Mouse (Mus musculus): ENCODE measurements around the gene Rtbdn. TPM values are rescaled to one million over a fixed set of nuclear protein-coding genes. Genes with fewer than 3 reads are reported as not detected.

Gene Rtbdn
- polyA plus RNA-seq, 1 experiment, result 7.9 TPM

DNA sequence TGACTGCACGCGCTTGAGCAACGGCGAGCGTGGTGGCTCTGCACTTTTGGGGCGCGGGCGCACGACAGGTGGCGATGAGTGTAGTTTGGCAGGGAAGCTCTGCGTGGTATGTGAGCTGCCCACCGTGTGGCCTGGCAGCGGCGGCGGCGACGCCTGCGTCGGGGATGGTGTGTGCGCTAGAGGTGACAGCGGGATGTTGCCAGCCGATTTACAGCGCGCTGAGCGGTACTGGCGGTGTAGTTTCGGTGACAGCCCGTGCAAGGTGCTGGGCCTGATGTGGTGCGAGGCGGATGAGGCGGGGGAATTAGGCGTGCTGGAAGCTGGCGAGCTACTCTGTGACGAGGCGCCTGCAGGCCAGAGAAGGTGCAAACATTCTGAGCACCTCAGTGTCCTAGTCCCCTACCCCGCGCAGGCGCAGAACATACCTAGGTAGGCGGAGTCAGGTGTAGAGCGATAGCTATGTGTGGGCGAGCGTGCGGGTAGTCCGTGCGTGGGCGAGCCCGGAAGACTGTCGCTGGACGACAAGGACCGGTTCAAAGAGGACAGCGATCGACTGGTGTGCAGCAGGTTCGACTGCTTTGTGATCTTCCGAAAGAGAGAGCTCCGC lies 33.8 kb upstream of the Rtbdn start:
- no peak for TF ChIP-seq CTCF (IDR thresholded peaks at IDR 0.05; ENCODE audit: borderline replicate concordance, insufficient read depth, low read depth, low read length)
- TF ChIP-seq POLR2A (IDR thresholded peaks at IDR 0.05; ENCODE audit: borderline replicate concordance, insufficient read depth, low read length), result peak; percentile 84; the same call in 1 of the 2 replicates
- Histone ChIP-seq H3K27ac (ENCODE audit: insufficient read depth, low read length) (peak overlapping the region; percentile 90), H3K4me1 (ENCODE audit: control insufficient read depth, insufficient read depth, low read length) (peaks cover 34% of the 10 kb centered on the region), H3K4me3 (replicated peaks; ENCODE audit: insufficient read depth, low read depth, low read length) (peak overlapping the region; percentile 55), H3K27me3 (ENCODE audit: control insufficient read depth, insufficient read depth, low read length) (no peaks in the 10 kb centered on the region)
- peak; percentile 88 to 93 for DNase-seq
- WGBS, result 4% methylated on average over 55 of the region's 55 CpGs

DNA sequence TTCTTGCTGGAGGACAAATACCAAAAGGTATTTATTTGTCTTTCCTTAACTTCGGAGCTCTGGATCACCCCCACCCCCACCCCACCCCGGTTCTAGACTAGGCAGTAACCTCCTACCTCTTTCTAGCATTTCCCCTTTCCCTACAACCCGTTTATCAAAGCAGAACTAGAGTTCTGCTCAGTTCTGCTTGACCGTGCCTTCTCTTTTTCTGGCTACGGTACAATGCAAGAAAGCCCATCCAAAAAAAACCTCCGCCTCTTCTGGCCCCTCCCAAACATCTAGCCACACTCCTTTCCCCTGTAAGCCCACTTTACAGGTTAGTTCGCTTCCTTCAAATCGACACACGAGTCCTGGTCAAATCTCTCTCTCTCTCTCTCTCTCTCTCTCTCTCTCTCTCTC lies 33.3 kb upstream of the Rtbdn start:
- Histone ChIP-seq H3K4me3 (replicated peaks; ENCODE audit: insufficient read depth, low read depth, low read length) (peak overlapping the region; percentile 55), H3K27ac (ENCODE audit: insufficient read depth, low read length) (peak overlapping the region; percentile 44; the same call in 1 of the 2 replicates), H3K27me3 (ENCODE audit: control insufficient read depth, insufficient read depth, low read length) (no peaks in the 10 kb centered on the region), H3K4me1 (ENCODE audit: control insufficient read depth, insufficient read depth, low read length) (peaks cover 38% of the 10 kb centered on the region)
- no peak for TF ChIP-seq CTCF (IDR thresholded peaks at IDR 0.05; ENCODE audit: borderline replicate concordance, insufficient read depth, low read depth, low read length)
- no peak for TF ChIP-seq POLR2A (IDR thresholded peaks at IDR 0.05; ENCODE audit: borderline replicate concordance, insufficient read depth, low read length)
- 9% methylated on average over 9 of the region's 9 CpGs for WGBS
- no peak for DNase-seq

DNA sequence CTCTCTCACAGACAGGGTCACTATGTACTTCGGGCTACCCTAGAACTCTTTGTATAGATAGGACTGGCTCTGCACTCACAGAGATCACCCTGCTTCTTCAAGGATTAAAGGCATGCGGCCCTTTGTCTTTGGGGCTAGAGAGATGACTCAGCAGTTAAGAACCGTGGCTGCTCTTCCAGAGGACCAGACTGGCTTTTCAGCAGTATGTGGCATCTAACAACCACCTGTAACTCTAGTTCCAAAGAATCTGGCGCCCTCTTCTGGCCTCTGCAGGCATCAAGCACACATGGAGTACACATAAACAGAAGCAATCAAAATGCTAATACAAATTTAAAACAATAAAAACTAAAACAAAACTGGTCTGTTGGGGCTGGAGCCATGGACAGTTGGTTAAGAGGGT lies 32.8 kb upstream of the Rtbdn start:
- peaks cover 38% of the 10 kb centered on the region for H3K4me1 ChIP-seq (ENCODE audit: control insufficient read depth, insufficient read depth, low read length)
- 34% methylated on average over 4 of the region's 4 CpGs for WGBS
- peak in 1 of 2 experiments; percentile 49 for DNase-seq
- peak overlapping the region; percentile 25 for H3K4me3 ChIP-seq (replicated peaks; ENCODE audit: insufficient read depth, low read depth, low read length)
- TF ChIP-seq CTCF (IDR thresholded peaks at IDR 0.05; ENCODE audit: borderline replicate concordance, insufficient read depth, low read depth, low read length) (peak; percentile 41; the same call in 1 of the 2 replicates), POLR2A (IDR thresholded peaks at IDR 0.05; ENCODE audit: borderline replicate concordance, insufficient read depth, low read length) (no peak)
- peak overlapping the region; percentile 44; the same call in 1 of the 2 replicates for H3K27ac ChIP-seq (ENCODE audit: insufficient read depth, low read length)
- H3K27me3 ChIP-seq (ENCODE audit: control insufficient read depth, insufficient read depth, low read length), result no peaks in the 10 kb centered on the region

DNA sequence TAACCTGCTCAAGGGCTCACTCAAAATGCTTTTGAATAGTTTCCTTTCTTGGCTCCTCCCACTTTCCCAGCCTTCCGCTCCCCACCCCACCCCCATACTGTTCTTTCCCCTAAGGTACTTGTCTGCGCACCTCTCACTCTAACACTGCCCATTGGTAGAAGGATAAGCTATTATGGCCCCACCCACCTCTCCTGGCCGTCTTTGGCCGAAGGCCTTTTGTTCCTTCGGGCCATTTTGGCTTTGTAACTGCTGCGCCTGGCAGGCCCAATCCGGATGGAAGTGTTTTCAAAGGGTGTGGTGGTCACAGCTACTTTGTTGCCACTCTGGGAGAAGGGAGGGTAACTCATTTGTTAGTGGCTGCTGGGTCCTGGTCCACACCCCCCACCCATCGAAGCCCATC lies 31.5 kb upstream of the Rtbdn start:
- 89% methylated on average over 8 of the region's 8 CpGs for WGBS
- DNase-seq, result no peak
- H3K27ac ChIP-seq (ENCODE audit: insufficient read depth, low read length), result no peak overlapping the region
- H3K4me1 ChIP-seq (ENCODE audit: control insufficient read depth, insufficient read depth, low read length), result peaks cover 29% of the 10 kb centered on the region
- no peak overlapping the region for H3K4me3 ChIP-seq (replicated peaks; ENCODE audit: insufficient read depth, low read depth, low read length)
- H3K27me3 ChIP-seq (ENCODE audit: control insufficient read depth, insufficient read depth, low read length), result no peaks in the 10 kb centered on the region
- TF ChIP-seq CTCF (IDR thresholded peaks at IDR 0.05; ENCODE audit: borderline replicate concordance, insufficient read depth, low read depth, low read length) (no peak), POLR2A (IDR thresholded peaks at IDR 0.05; ENCODE audit: borderline replicate concordance, insufficient read depth, low read length) (no peak)

DNA sequence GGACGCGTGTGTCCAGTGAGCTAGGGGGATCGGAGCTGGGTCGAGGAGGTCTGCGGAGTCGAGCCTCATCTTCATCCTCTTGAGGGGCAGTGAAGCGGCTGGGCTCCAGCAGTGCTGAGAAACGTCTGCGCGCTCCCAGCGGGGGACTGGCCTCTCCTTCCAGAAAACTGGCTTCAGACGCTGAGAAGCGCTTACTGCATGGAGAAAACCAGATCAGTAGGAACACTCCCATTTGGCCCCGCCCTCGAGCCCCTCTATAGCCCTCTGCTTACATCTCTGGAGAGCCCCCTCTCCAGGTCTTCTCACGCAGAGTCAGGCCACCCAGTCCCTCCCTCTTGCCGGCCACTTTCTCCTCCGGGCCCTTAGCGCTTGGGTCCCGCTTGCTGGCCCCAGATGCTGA lies 29.0 kb upstream of the Rtbdn start:
- DNase-seq, result no peak
- no peak overlapping the region for H3K4me3 ChIP-seq (replicated peaks; ENCODE audit: insufficient read depth, low read depth, low read length)
- H3K4me1 ChIP-seq (ENCODE audit: control insufficient read depth, insufficient read depth, low read length), result peaks cover 7% of the 10 kb centered on the region
- no peak overlapping the region for H3K27ac ChIP-seq (ENCODE audit: insufficient read depth, low read length)
- 32% methylated on average over 20 of the region's 20 CpGs for WGBS
- TF ChIP-seq CTCF (IDR thresholded peaks at IDR 0.05; ENCODE audit: borderline replicate concordance, insufficient read depth, low read depth, low read length) (no peak), POLR2A (IDR thresholded peaks at IDR 0.05; ENCODE audit: borderline replicate concordance, insufficient read depth, low read length) (no peak)
- H3K27me3 ChIP-seq (ENCODE audit: control insufficient read depth, insufficient read depth, low read length), result no peaks in the 10 kb centered on the region

DNA sequence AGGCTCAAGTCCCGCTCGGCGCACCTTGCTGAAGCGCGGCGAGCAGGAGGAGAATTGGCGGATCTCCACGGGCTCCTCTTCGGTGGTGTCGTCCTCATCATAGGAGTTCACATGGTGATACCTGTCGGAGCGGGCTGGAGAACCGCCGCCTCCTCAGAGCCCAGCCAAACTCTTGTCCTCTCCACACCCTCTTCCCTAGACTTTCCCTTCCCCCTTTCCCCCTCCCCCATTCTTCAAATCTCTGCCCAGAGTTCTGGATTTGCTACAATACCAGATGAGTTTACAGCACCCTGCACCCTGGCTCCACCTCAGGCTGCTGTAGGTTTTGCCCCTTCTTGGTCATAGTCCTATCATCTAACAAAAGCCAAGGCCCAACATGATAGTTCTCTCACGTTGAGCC lies 28.1 kb upstream of the Rtbdn start:
- TF ChIP-seq POLR2A (IDR thresholded peaks at IDR 0.05; ENCODE audit: borderline replicate concordance, insufficient read depth, low read length) (no peak), CTCF (IDR thresholded peaks at IDR 0.05; ENCODE audit: borderline replicate concordance, insufficient read depth, low read depth, low read length) (no peak)
- 88% methylated on average over 15 of the region's 15 CpGs for WGBS
- Histone ChIP-seq H3K27me3 (ENCODE audit: control insufficient read depth, insufficient read depth, low read length) (no peaks in the 10 kb centered on the region), H3K4me3 (replicated peaks; ENCODE audit: insufficient read depth, low read depth, low read length) (no peak overlapping the region), H3K4me1 (ENCODE audit: control insufficient read depth, insufficient read depth, low read length) (peaks cover 4% of the 10 kb centered on the region; the same call in 1 of the 2 replicates), H3K27ac (ENCODE audit: insufficient read depth, low read length) (no peak overlapping the region)
- no peak for DNase-seq

DNA sequence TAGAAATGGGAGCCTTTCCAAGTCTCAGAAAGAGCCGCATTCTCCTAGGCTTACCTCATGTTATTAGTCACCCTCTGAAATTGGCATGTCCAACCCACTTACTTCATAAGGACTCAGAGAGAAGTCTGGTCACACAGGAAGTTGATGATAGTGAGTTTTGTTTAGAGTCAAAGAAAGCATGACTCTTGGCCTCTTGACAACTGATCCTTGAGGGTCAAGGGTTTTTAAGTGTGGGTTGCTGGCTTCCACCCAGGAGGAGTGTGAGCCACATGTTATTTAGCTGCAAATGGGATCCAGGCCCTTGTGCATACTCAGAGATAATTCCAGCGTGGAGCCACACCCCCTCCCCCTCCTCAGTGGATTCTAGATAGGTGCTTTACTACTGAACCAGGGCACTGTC lies 25.2 kb upstream of the Rtbdn start:
- 74% methylated on average over 2 of the region's 2 CpGs for WGBS
- no peak for DNase-seq
- H3K27ac ChIP-seq (ENCODE audit: insufficient read depth, low read length), result no peak overlapping the region

DNA sequence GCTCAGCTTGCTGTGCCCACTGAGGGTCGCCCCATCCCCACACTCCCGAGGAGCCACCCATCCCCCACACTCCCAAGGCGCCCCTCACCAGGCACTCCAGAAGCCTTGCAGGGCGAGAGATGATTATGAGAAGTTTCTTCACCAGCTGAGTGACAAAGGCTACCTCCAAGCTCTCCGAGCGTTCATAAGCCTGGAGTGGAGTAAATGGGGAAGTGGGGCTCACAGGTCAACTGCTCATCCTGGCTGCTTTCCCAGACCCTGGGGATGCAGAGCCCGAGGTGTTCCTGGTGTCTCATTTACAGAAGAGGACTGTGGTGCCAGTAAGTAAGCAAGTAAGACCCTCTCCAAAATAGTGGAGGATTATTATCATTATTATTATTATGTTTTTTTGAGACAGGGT lies 21.2 kb upstream of the Rtbdn start:
- TF ChIP-seq POLR2A (IDR thresholded peaks at IDR 0.05; ENCODE audit: borderline replicate concordance, insufficient read depth, low read length) (no peak), CTCF (IDR thresholded peaks at IDR 0.05; ENCODE audit: borderline replicate concordance, insufficient read depth, low read depth, low read length) (no peak)
- Histone ChIP-seq H3K27me3 (ENCODE audit: control insufficient read depth, insufficient read depth, low read length) (no peaks in the 10 kb centered on the region), H3K4me1 (ENCODE audit: control insufficient read depth, insufficient read depth, low read length) (peaks cover 11% of the 10 kb centered on the region), H3K27ac (ENCODE audit: insufficient read depth, low read length) (no peak overlapping the region), H3K4me3 (replicated peaks; ENCODE audit: insufficient read depth, low read depth, low read length) (no peak overlapping the region)
- DNase-seq, result no peak
- WGBS, result 63% methylated on average over 7 of the region's 7 CpGs

More for the DNA sequence above, 25.2 kb upstream of the Rtbdn start:
- Histone ChIP-seq H3K27me3 (ENCODE audit: control insufficient read depth, insufficient read depth, low read length) (no peaks in the 10 kb centered on the region), H3K4me3 (replicated peaks; ENCODE audit: insufficient read depth, low read depth, low read length) (no peak overlapping the region), H3K4me1 (ENCODE audit: control insufficient read depth, insufficient read depth, low read length) (0 out of 2 replicates have a peak, but pooled peaks cover 4% of the 10 kb centered on the region)
- TF ChIP-seq POLR2A (IDR thresholded peaks at IDR 0.05; ENCODE audit: borderline replicate concordance, insufficient read depth, low read length), result no peak
- TF ChIP-seq CTCF (IDR thresholded peaks at IDR 0.05; ENCODE audit: borderline replicate concordance, insufficient read depth, low read depth, low read length), result no peak
